Mouse (Mus musculus): ENCODE measurements around the gene Tmem86b. TPM values are rescaled to one million over a fixed set of nuclear protein-coding genes. Genes with fewer than 3 reads are reported as not detected.

Gene Tmem86b
- polyA plus RNA-seq (2014; fragmentation: Illumina TruSeq; extraction: RNeasy Lipid Tissue Mini Kit (QIAGEN cat#74804); ENCODE audit: low read depth, low replicate concordance) = 8.1 TPM

GRCm38 (mm10) chr7:4631031-4631430, at the start of gene Tmem86b:
Gene Tmem86b (minus strand): TSS chr7:4631422.

GRCm38 (mm10) chr7:4658912-4659551, 27.8 kb upstream of the Tmem86b start, which contains the start of gene Ppp6r1:
Gene Ppp6r1 (minus strand): TSS chr7:4659019.

GRCm38 (mm10) chr7:4603873-4604272, 27.3 kb downstream of the Tmem86b start, which contains the start of gene Ptprh:
Gene Ptprh (minus strand): TSS chr7:4604041.

Other genes with a start within 250 kb of the Tmem86b start
- gene Gp6, start 233.7 kb downstream of the Tmem86b start, polyA plus RNA-seq (2014; fragmentation: Illumina TruSeq; extraction: RNeasy Lipid Tissue Mini Kit (QIAGEN cat#74804); ENCODE audit: low read depth, low replicate concordance) = not detected
- 11.0 TPM for gene Rdh13, start 185.8 kb downstream of the Tmem86b start, polyA plus RNA-seq (2014; fragmentation: Illumina TruSeq; extraction: RNeasy Lipid Tissue Mini Kit (QIAGEN cat#74804); ENCODE audit: low read depth, low replicate concordance)
- 11.0 TPM for gene Eps8l1, start 170.7 kb downstream of the Tmem86b start, polyA plus RNA-seq (2014; fragmentation: Illumina TruSeq; extraction: RNeasy Lipid Tissue Mini Kit (QIAGEN cat#74804); ENCODE audit: low read depth, low replicate concordance)
- gene Ppp1r12c, start 129.7 kb downstream of the Tmem86b start, polyA plus RNA-seq (2014; fragmentation: Illumina TruSeq; extraction: RNeasy Lipid Tissue Mini Kit (QIAGEN cat#74804); ENCODE audit: low read depth, low replicate concordance) = 100 TPM
- gene Tnnt1, start 115.0 kb downstream of the Tmem86b start, polyA plus RNA-seq (2014; fragmentation: Illumina TruSeq; extraction: RNeasy Lipid Tissue Mini Kit (QIAGEN cat#74804); ENCODE audit: low read depth, low replicate concordance) = 19.6 TPM
- gene Tnni3, start 107.2 kb downstream of the Tmem86b start, polyA plus RNA-seq (2014; fragmentation: Illumina TruSeq; extraction: RNeasy Lipid Tissue Mini Kit (QIAGEN cat#74804); ENCODE audit: low read depth, low replicate concordance) = 4.8 TPM
- gene Dnaaf3, start 99.0 kb downstream of the Tmem86b start, polyA plus RNA-seq (2014; fragmentation: Illumina TruSeq; extraction: RNeasy Lipid Tissue Mini Kit (QIAGEN cat#74804); ENCODE audit: low read depth, low replicate concordance) = 4.6 TPM
- 0.65 TPM for gene Syt5, start 83.9 kb downstream of the Tmem86b start, polyA plus RNA-seq (2014; fragmentation: Illumina TruSeq; extraction: RNeasy Lipid Tissue Mini Kit (QIAGEN cat#74804); ENCODE audit: low read depth, low replicate concordance)
- not detected for gene Ptprh, start 27.4 kb downstream of the Tmem86b start, polyA plus RNA-seq (2014; fragmentation: Illumina TruSeq; extraction: RNeasy Lipid Tissue Mini Kit (QIAGEN cat#74804); ENCODE audit: low read depth, low replicate concordance)
- 72.5 TPM for gene Ppp6r1, start 27.6 kb upstream of the Tmem86b start, polyA plus RNA-seq (2014; fragmentation: Illumina TruSeq; extraction: RNeasy Lipid Tissue Mini Kit (QIAGEN cat#74804); ENCODE audit: low read depth, low replicate concordance)
- gene Hspbp1, start 53.6 kb upstream of the Tmem86b start, polyA plus RNA-seq (2014; fragmentation: Illumina TruSeq; extraction: RNeasy Lipid Tissue Mini Kit (QIAGEN cat#74804); ENCODE audit: low read depth, low replicate concordance) = 25.7 TPM
- 3.5 TPM for gene Brsk1, start 59.2 kb upstream of the Tmem86b start, polyA plus RNA-seq (2014; fragmentation: Illumina TruSeq; extraction: RNeasy Lipid Tissue Mini Kit (QIAGEN cat#74804); ENCODE audit: low read depth, low replicate concordance)
- gene Tmem150b, start 93.8 kb upstream of the Tmem86b start, polyA plus RNA-seq (2014; fragmentation: Illumina TruSeq; extraction: RNeasy Lipid Tissue Mini Kit (QIAGEN cat#74804); ENCODE audit: low read depth, low replicate concordance) = 0.60 TPM
- gene Kmt5c, start 108.7 kb upstream of the Tmem86b start, polyA plus RNA-seq (2014; fragmentation: Illumina TruSeq; extraction: RNeasy Lipid Tissue Mini Kit (QIAGEN cat#74804); ENCODE audit: low read depth, low replicate concordance) = 49.2 TPM
- gene Cox6b2, start 121.7 kb upstream of the Tmem86b start, polyA plus RNA-seq (2014; fragmentation: Illumina TruSeq; extraction: RNeasy Lipid Tissue Mini Kit (QIAGEN cat#74804); ENCODE audit: low read depth, low replicate concordance) = 28.9 TPM
- gene Fam71e2, start 139.9 kb upstream of the Tmem86b start, polyA plus RNA-seq (2014; fragmentation: Illumina TruSeq; extraction: RNeasy Lipid Tissue Mini Kit (QIAGEN cat#74804); ENCODE audit: low read depth, low replicate concordance) = 3.3 TPM
- 0.32 TPM for gene Il11, start 151.4 kb upstream of the Tmem86b start, polyA plus RNA-seq (2014; fragmentation: Illumina TruSeq; extraction: RNeasy Lipid Tissue Mini Kit (QIAGEN cat#74804); ENCODE audit: low read depth, low replicate concordance)
- gene Tmem190, start 151.5 kb upstream of the Tmem86b start, polyA plus RNA-seq (2014; fragmentation: Illumina TruSeq; extraction: RNeasy Lipid Tissue Mini Kit (QIAGEN cat#74804); ENCODE audit: low read depth, low replicate concordance) = 2.2 TPM
- 6.7 TPM for gene Tmem238, start 158.2 kb upstream of the Tmem86b start, polyA plus RNA-seq (2014; fragmentation: Illumina TruSeq; extraction: RNeasy Lipid Tissue Mini Kit (QIAGEN cat#74804); ENCODE audit: low read depth, low replicate concordance)
- 632 TPM for gene Rpl28, start 161.5 kb upstream of the Tmem86b start, polyA plus RNA-seq (2014; fragmentation: Illumina TruSeq; extraction: RNeasy Lipid Tissue Mini Kit (QIAGEN cat#74804); ENCODE audit: low read depth, low replicate concordance)
- 108 TPM for gene Ube2s, start 181.2 kb upstream of the Tmem86b start, polyA plus RNA-seq (2014; fragmentation: Illumina TruSeq; extraction: RNeasy Lipid Tissue Mini Kit (QIAGEN cat#74804); ENCODE audit: low read depth, low replicate concordance)
- gene Shisa7, start 213.3 kb upstream of the Tmem86b start, polyA plus RNA-seq (2014; fragmentation: Illumina TruSeq; extraction: RNeasy Lipid Tissue Mini Kit (QIAGEN cat#74804); ENCODE audit: low read depth, low replicate concordance) = 1.9 TPM
- gene Isoc2b, start 238.8 kb upstream of the Tmem86b start, polyA plus RNA-seq (2014; fragmentation: Illumina TruSeq; extraction: RNeasy Lipid Tissue Mini Kit (QIAGEN cat#74804); ENCODE audit: low read depth, low replicate concordance) = 29.3 TPM
- gene Isoc2a, start 245.7 kb upstream of the Tmem86b start, polyA plus RNA-seq (2014; fragmentation: Illumina TruSeq; extraction: RNeasy Lipid Tissue Mini Kit (QIAGEN cat#74804); ENCODE audit: low read depth, low replicate concordance) = 35.3 TPM